Mouse (Mus musculus): ENCODE measurements around the gene Eri3.
A peak's percentile ranks its signal among the peaks of the same experiment; 100 is the strongest.

Gene Eri3

GRCm38 (mm10) chr4:117577579-117577978 is 27.4 kb downstream of the Eri3 start:
- no peak for DNase-seq (ENCODE audit: low spot score in 2 of 2)

DNA sequence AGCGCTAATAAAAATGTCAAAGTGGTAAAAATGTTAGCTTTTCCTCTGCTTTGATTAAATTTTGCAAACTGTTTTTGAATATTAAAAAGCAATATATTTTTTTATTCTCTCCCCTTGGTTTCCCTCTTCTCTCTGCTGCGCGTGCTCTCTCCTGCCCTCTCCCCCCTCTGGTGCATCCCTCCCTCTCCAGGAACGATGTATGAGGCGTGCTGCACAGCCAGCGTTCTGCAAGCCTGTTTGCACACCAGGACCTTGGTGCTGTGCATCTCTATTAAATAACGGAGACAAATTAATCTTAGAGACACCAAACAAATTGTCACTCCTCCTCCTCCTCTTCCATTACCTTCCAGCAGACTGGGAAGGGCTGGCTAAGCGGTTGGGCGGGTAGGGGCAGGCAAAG is 31.5 kb downstream of the Eri3 start:
- DNase-seq (ENCODE audit: low spot score in 2 of 2), result no peak

- no peak for DNase-seq (ENCODE audit: low spot score in 2 of 2)
These were observed 35.8 kb downstream of the Eri3 start for GRCm38 (mm10) chr4:117585995-117586394.

- DNase-seq (ENCODE audit: low spot score in 2 of 2), result no peak
These were observed 37.3 kb downstream of the Eri3 start for GRCm38 (mm10) chr4:117587447-117587846.

DNA sequence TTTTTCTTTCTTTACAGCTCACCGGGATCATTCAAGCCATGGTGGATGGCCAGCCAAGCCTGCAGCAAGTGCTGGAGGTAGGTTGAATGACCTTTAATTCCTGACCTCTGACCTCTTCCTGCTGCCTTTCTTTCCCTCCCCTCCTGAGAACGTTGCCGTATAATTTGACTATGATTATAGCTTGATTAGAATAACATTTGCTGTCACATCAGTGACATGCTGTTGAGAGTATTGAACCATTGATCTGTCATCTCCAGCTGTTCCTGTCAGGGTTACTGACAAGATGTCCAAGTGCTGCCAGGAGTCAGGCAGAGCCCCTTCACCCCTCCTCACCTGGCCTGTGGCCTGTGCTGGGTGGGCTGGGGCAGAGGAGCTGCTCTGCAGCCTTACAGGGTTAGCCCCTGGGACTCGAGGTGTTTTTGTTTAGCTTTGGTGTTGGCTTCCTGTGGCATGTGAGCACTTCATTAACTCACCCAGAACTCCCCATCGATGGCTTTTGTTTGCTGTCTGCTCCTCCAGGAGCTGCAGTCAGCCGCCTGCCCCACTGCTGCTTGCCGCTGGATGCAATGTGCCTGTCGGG is 39.0 kb downstream of the Eri3 start:
- no peak for DNase-seq (ENCODE audit: low spot score in 2 of 2)

DNA sequence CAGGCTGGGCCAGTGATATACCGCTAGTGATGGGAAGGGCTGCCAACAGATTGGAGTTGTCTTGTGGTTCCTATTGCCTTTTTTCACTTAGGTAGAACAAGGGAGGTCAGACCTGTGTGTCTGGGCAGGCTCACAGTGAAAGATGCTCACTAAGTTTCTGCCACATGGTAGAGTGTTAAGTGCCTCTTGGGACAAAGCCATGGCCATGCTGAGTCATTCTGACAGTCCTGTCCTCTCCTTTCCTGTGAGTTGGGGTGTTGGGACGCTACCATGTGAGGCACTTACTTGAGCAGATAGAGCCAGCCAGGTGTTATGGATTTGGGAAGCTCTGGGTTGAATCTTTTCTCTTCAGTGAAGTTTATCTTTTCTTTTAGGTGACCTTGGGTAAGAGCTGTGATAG is 40.6 kb downstream of the Eri3 start:
- no peak for DNase-seq (ENCODE audit: low spot score in 2 of 2)

- no peak for DNase-seq (ENCODE audit: low spot score in 2 of 2)
These were observed 42.0 kb downstream of the Eri3 start for GRCm38 (mm10) chr4:117592206-117592605.

GRCm38 (mm10) chr4:117595293-117595692 is 45.1 kb downstream of the Eri3 start:
- no peak for DNase-seq (ENCODE audit: low spot score in 2 of 2)

DNA sequence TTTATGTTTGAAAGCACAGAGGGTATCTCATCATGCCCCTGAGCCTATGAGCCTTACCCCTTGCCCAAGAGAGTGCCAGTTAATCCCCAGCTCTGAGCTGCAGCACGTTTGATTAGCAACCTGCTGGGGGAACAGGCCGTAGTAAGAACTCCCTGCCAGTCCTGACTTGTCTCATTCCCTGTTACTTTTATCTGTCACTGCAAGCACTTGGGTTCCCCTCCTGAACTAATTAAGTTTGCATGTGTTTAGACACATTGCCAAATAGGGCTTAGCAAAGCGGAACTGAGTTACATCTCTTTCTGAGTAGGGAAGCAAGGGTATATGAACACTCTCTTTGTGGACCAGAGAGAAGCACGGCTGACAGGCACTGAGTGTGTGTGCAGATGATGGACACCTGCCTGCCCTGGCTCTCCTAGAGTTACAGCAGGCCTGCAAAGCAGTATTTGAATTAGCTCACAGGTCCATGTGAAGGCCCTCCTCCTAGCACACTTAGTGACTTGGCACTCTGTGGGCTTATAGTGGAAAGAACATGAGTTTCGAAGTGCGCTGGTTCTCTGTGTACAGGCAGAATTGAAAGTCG is 49.9 kb downstream of the Eri3 start:
- no peak for DNase-seq (ENCODE audit: low spot score in 2 of 2)

GRCm38 (mm10) chr4:117601338-117601776 is 51.2 kb downstream of the Eri3 start:
- DNase-seq (ENCODE audit: low spot score in 2 of 2), result no peak

DNA sequence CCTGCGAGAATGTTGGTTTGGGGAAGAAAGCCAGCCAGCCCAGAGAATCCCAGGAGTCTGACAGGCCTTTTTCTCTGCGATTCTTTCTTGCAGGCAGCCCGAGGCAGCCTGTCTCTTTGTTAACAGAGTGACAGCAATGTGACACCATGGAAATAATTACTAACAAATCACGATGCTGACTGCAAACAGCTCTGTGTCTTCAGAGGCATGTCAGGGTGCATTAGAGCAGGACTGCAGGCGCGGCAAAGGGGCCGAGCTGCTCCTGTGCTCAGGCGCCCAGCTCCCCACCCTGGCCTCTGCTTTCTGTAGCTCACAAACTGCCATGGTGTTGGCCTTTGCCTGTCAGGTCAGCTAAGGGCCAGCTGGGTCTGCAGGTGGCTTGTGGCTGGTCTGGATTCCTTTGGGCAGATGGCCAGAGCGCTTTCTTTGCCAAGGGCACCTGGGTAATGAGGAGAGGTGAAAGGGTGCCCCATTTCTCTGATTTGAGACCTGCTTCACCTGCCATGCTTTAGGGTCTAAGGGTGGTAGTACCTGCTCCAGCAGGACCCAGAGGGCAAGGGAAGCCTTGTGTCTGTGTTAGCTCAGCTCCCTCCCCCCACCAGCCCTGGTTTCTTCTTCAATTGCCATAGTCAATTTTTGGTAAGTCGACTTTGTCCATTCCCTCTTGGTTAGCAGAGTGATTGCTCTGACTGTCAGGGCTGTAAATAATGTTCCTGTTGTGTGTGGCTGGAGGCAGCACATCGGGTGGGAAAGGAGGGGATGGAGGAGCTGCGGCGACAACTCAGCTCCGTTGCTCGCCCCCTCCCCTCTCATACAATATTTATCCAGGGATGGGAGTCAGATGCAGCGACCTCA is 55.2 kb downstream of the Eri3 start:
- DNase-seq (ENCODE audit: low spot score in 2 of 2), result no peak

- DNase-seq (ENCODE audit: low spot score in 2 of 2), result no peak
These were observed 55.7 kb downstream of the Eri3 start for GRCm38 (mm10) chr4:117605954-117606227.

- no peak for DNase-seq (ENCODE audit: low spot score in 2 of 2)
These were observed 56.9 kb downstream of the Eri3 start for GRCm38 (mm10) chr4:117606831-117607610.

- no peak for DNase-seq (ENCODE audit: low spot score in 2 of 2)
These were observed 58.1 kb downstream of the Eri3 start for GRCm38 (mm10) chr4:117608265-117608664.

- peak; percentile 46 to 63 for DNase-seq (ENCODE audit: low spot score in 2 of 2)
These were observed 59.3 kb downstream of the Eri3 start for GRCm38 (mm10) chr4:117609371-117610039.

GRCm38 (mm10) chr4:117611385-117611784 is 61.2 kb downstream of the Eri3 start:
- DNase-seq (ENCODE audit: low spot score in 2 of 2), result no peak

GRCm38 (mm10) chr4:117611814-117612213 is 61.6 kb downstream of the Eri3 start:
- no peak for DNase-seq (ENCODE audit: low spot score in 2 of 2)

DNA sequence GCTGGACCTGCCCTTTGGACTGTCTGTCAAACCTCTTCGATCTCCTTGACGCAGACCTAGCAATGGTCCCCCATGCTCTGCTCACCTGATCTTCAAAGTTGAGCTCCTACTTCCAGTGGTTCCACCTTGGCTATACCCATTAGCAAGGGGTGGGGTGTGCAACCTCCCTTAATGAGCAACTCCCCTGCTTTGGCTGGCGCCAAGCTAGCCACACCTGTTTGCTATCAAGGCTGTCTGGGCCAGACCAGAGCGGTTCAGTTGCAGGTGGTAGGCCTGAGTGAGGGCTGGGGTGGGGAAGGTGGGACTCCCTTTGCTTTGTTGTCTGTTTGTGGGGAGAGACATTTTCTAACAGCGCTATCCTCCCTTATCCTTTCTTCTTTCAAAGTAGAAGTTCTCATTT is 62.5 kb downstream of the Eri3 start:
- DNase-seq (ENCODE audit: low spot score in 2 of 2), result no peak

GRCm38 (mm10) chr4:117613153-117613773 is 63.1 kb downstream of the Eri3 start:
- DNase-seq (ENCODE audit: low spot score in 2 of 2), result no peak

DNA sequence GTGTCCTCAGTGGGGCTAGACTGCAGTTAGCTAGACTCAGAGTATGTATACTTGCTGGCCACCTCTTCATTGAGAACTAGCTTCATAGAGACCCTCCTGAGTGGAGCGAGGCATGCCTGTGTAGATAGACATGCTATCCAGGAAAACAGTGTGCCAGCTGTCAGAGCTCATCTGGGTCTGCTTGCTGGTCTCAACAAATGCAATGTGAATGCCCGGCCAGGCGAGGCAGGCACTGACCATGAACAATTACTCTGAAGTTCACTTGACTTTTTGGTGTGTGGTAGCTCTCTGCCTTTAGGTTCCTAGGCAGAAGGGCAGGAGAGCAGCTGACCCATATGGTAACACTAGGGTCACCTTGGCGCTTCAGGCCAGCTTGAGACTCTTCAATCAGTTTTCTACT is 66.4 kb downstream of the Eri3 start:
- DNase-seq (ENCODE audit: low spot score in 2 of 2), result no peak

DNA sequence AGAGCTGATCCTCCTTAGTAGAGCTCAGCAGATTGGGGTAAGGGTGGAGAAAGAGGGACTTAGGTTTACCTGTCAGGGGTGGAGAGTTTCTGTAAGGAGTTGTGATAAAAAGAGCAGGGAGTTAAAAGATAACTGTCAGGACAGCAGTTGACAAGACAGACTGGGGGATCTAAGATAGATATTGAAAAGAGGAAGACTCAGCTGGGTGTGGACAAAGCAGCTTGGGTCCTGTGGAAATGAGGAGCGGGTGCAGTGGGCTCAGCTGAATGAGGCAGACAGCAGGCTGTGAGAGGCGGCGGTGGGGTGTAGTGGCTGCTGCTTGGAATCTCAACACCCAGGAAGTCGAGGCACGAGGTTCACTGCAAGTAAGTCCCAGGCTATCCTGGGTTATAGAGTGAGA is 72.1 kb downstream of the Eri3 start:
- DNase-seq (ENCODE audit: low spot score in 2 of 2), result no peak

Measured in right cerebral cortex, postnatal 10 days (tissue).